ENCODE assay signal across 8 mouse cellular contexts in genomic region chrX:134756434-134757292, GRCm38 (mm10). TPM values are rescaled to one million over a fixed set of nuclear protein-coding genes. Genes with fewer than 3 reads are reported as not detected.
DNase-seq lines count a peak whose midpoint lies in the region; ATAC-seq and TF ChIP-seq lines count a peak whose summit lies in the region.

Gene Armcx3 (plus strand): TSS chrX:134756595.

- peak within 1 kb of the TSS; percentile 69 for H3K9ac ChIP-seq in MEL (ENCODE audit: control insufficient read depth, low read depth, low read length, poor library complexity, severe bottlenecking)
- H3K9ac ChIP-seq in forebrain, embryonic 15.5 days (replicated peaks) = peak within 1 kb of the TSS; percentile 63
- peak within 1 kb of the TSS; percentile 65 for H3K9ac ChIP-seq in neural tube, embryonic 15.5 days (replicated peaks)

- no peaks in the 10 kb centered on the region for H3K4me1 ChIP-seq in MEL (ENCODE audit: control insufficient read depth in 1 of 2, insufficient read depth in 2 of 2, low read length in 2 of 2)
- peaks cover 7% of the 10 kb centered on the region for H3K4me1 ChIP-seq in forebrain, embryonic 15.5 days
- H3K4me1 ChIP-seq in lung, adult 2 months (ENCODE audit: control insufficient read depth, insufficient read depth, low read length) = no peaks in the 10 kb centered on the region
- H3K4me1 ChIP-seq in neural tube, embryonic 15.5 days = peaks cover 7% of the 10 kb centered on the region; the same call in 1 of the 2 replicates

- ATAC-seq in cerebellum, adult (ENCODE audit: insufficient number of reproducible peaks, low FRiP score, low TSS enrichment) = peak; percentile 80
- ATAC-seq in forebrain, embryonic 15.5 days (replicated peaks) = peak; percentile 93
- peak; percentile 93 for ATAC-seq in neural tube, embryonic 15.5 days (ENCODE audit: low FRiP score)

- peaks cover 2% of the 10 kb centered on the region; the same call in 1 of the 2 replicates for H3K79me2 ChIP-seq in MEL (ENCODE audit: control insufficient read depth, insufficient read depth, low read length, poor library complexity)

- H3K27ac ChIP-seq in MEL (ENCODE audit: control insufficient read depth, low read depth, low read length) = no peak within 1 kb of the TSS
- H3K27ac ChIP-seq in forebrain, embryonic 15.5 days (replicated peaks) = peak within 1 kb of the TSS; percentile 64
- peak within 1 kb of the TSS; percentile 80 for H3K27ac ChIP-seq in neural tube, embryonic 15.5 days (replicated peaks)

- WGBS in forebrain, embryonic 15.5 days = 28% methylated on average over 46 of the region's 46 CpGs
- WGBS in lung, adult 2 months = 35% methylated on average over 46 of the region's 46 CpGs
- 22% methylated on average over 44 of the region's 46 CpGs for WGBS in neural tube, embryonic 15.5 days

- peaks cover 5 to 12% of the 10 kb centered on the region in 2 experiments for H3K27me3 ChIP-seq in MEL (ENCODE audit: control insufficient read depth in 1 of 2, insufficient read depth in 2 of 2, low read length in 2 of 2)
- 0 out of 2 replicates have a peak, but pooled peaks cover 2% of the 10 kb centered on the region for H3K27me3 ChIP-seq in forebrain, embryonic 15.5 days
- H3K27me3 ChIP-seq in neural tube, embryonic 15.5 days (replicated peaks) = 0 out of 2 replicates have a peak, but pooled peaks cover 2% of the 10 kb centered on the region

- intact Hi-C loops in heart, postnatal 25 days (cut with DNase I) = no loop called here

- H3K9me3 ChIP-seq in MEL (replicated peaks; ENCODE audit: insufficient read depth, low read length) = no peaks in the 10 kb centered on the region
- no peaks in the 10 kb centered on the region for H3K9me3 ChIP-seq in forebrain, embryonic 15.5 days
- no peaks in the 10 kb centered on the region for H3K9me3 ChIP-seq in neural tube, embryonic 15.5 days (replicated peaks)

- peak within 1 kb of the TSS; percentile 46 for H3K4me2 ChIP-seq in forebrain, embryonic 15.5 days (replicated peaks)
- peak within 1 kb of the TSS; percentile 53 for H3K4me2 ChIP-seq in neural tube, embryonic 15.5 days

- TF ChIP-seq RAD21 in MEL (IDR thresholded peaks at IDR 0.05; ENCODE audit: low read depth, low read length) = no peak

- no peak for TF ChIP-seq EP300 in MEL (IDR thresholded peaks at IDR 0.05; ENCODE audit: low read depth in 1 of 2, low read length in 2 of 2)

- TF ChIP-seq POLR2A in MEL (IDR thresholded peaks at IDR 0.05; ENCODE audit: control insufficient read depth in 1 of 2, insufficient read depth in 1 of 2, low read depth in 1 of 2, low read length in 2 of 2, poor library complexity in 1 of 2) = no peak
- TF ChIP-seq POLR2A in lung, adult 2 months (IDR thresholded peaks at IDR 0.05; ENCODE audit: borderline replicate concordance, extremely low read depth, low read depth, low read length) = peak; percentile 65; the same call in 1 of the 2 replicates

- H3K4me3 ChIP-seq in MEL (ENCODE audit: control insufficient read depth in 1 of 2, insufficient read depth in 1 of 2, low read depth in 2 of 2, low read length in 2 of 2) = peak within 1 kb of the TSS; percentile 61 to 82
- peak within 1 kb of the TSS; percentile 62 for H3K4me3 ChIP-seq in forebrain, embryonic 15.5 days
- H3K4me3 ChIP-seq in lung, adult 2 months (replicated peaks; ENCODE audit: extremely low read depth, low read depth, low read length) = peak within 1 kb of the TSS; percentile 80
- peak within 1 kb of the TSS; percentile 58 for H3K4me3 ChIP-seq in neural tube, embryonic 15.5 days (replicated peaks)

- no peak for TF ChIP-seq CTCF in MEL (IDR thresholded peaks at IDR 0.05 in 2 of 3, conservative IDR thresholded peaks at IDR 0.05 in 1 of 3; ENCODE audit: control insufficient read depth in 1 of 3, insufficient read depth in 1 of 3, low read depth in 2 of 3, low read length in 3 of 3, poor library complexity in 1 of 3, severe bottlenecking in 1 of 3)
- TF ChIP-seq CTCF in lung, adult 2 months (IDR thresholded peaks at IDR 0.05; ENCODE audit: insufficient read depth, low read length) = no peak

- peak; percentile 60 for DNase-seq in MEL (ENCODE audit: low read depth, low spot score)
- DNase-seq in heart, postnatal 25 days (ENCODE audit: low spot score) = peak; percentile 44
- peak; percentile 18 to 67 for DNase-seq in layer of hippocampus, adult 18-20 months (ENCODE audit: low spot score in 2 of 2)
- peak; percentile 56 for DNase-seq in lung, adult 2 months
- peak; percentile 68 for DNase-seq in thymus, postnatal 14 days

- H3K36me3 ChIP-seq in MEL (ENCODE audit: control insufficient read depth in 1 of 2, insufficient read depth in 2 of 2, low read length in 2 of 2) = no peaks in the 10 kb centered on the region
- no peaks in the 10 kb centered on the region for H3K36me3 ChIP-seq in forebrain, embryonic 15.5 days
- H3K36me3 ChIP-seq in neural tube, embryonic 15.5 days = no peaks in the 10 kb centered on the region

TF ChIP-seq in MEL, 35 proteins besides CTCF, POLR2A, EP300 and RAD21:
- TF ChIP-seq BHLHE40 (IDR thresholded peaks at IDR 0.05; ENCODE audit: borderline replicate concordance, low read depth, low read length) = peak; percentile 60; the same call in 1 of the 2 replicates
- TF ChIP-seq USF1 (IDR thresholded peaks at IDR 0.05; ENCODE audit: low read depth, low read length) = peak; percentile 86
- no peak for TF ChIP-seq SIN3A (IDR thresholded peaks at IDR 0.05; ENCODE audit: low read length)
- peak in 1 of 2 experiments; percentile 43; a peak in 1 of 4 replicates for TF ChIP-seq USF2 (IDR thresholded peaks at IDR 0.05; ENCODE audit: borderline replicate concordance in 1 of 2, insufficient read depth in 1 of 2, low read depth in 1 of 2, low read length in 2 of 2)
- TF ChIP-seq HCFC1 (IDR thresholded peaks at IDR 0.05; ENCODE audit: low read depth, low read length) = no peak

RNA-seq across cellular contexts. Expression of gene Armcx3, which starts in this region (rescaled TPM):
- total RNA-seq in MEL (2012; rRNA removed) = 4.2 and 5.5 TPM in 2 replicates
- 1 to 10 TPM in 1 of 2 experiments, not detected in 1; 5.0 TPM for polyA plus RNA-seq in MEL (2012; ENCODE audit: insufficient read depth in 1 of 2, insufficient read length in 2 of 2, low read depth in 1 of 2, low replicate concordance in 2 of 2, missing spikeins in 1 of 2)
- 77.1 and 80.7 TPM in 2 replicates for polyA plus RNA-seq in forebrain, embryonic 15.5 days (2015; fragmentation: Nextera tagmentation; extraction: Ambion mirVana)
- 10 to 100 TPM; 21.0 to 23.4 TPM for total RNA-seq in heart, postnatal 25 days (2021)
- total RNA-seq in layer of hippocampus, adult 18-20 months (2021) = 10 to 100 TPM; 72.3 to 85.6 TPM
- polyA plus RNA-seq in lung, adult 2 months (2012; rRNA removed) = 5.1 and 10.6 TPM in 2 replicates
- polyA plus RNA-seq in neural tube, embryonic 15.5 days (2015; fragmentation: Nextera tagmentation; extraction: Ambion mirVana) = 99.9 and 101 TPM in 2 replicates
